Mouse (Mus musculus) MEL (cell line): ENCODE measurements around the gene Bag3. TPM values are rescaled to one million over a fixed set of nuclear protein-coding genes. Genes with fewer than 3 reads are reported as not detected.

Experiments used
- DNase-seq: peaks from one replicate; pipeline ENCODE4 v3.0.0; 2011; ENCODE audit warnings: low read depth, low spot score
- H3K27ac ChIP-seq: 2 replicates; pipeline ENCODE4 v1.5.1; 2012; ENCODE audit warnings: low read depth, mild to moderate bottlenecking, control low read depth, low read length, moderate library complexity; ENCODE audit not compliant: control insufficient read depth
- H3K27me3 ChIP-seq, 2 experiments: fragments of 150-350 bp in 1 of 2; sonication (generic) in 1 of 2; 2 replicates each; pipeline ENCODE4 v1.6.1; 2012; ENCODE audit warnings: low read length in 2 of 2, mild to moderate bottlenecking in 2 of 2, improper control_type of control experiment in 1 of 2, moderate library complexity in 1 of 2; ENCODE audit not compliant: insufficient read depth in 2 of 2, control insufficient read depth in 1 of 2
- H3K36me3 ChIP-seq, 2 experiments: 2 replicates each; pipeline ENCODE4 v1.6.1; 2012 to 2014; ENCODE audit warnings: low read length in 2 of 2, improper control_type of control experiment in 1 of 2, inconsistent platforms in 1 of 2, mild to moderate bottlenecking in 1 of 2; ENCODE audit not compliant: insufficient read depth in 2 of 2, control insufficient read depth in 1 of 2
- H3K4me1 ChIP-seq, 2 experiments: fragments of 150-350 bp in 1 of 2; sonication (generic) in 1 of 2; 2 replicates each; pipeline ENCODE4 v1.6.1; 2012; ENCODE audit warnings: low read length in 2 of 2, improper control_type of control experiment in 1 of 2, mild to moderate bottlenecking in 1 of 2; ENCODE audit not compliant: insufficient read depth in 2 of 2, control insufficient read depth in 1 of 2
- H3K4me3 ChIP-seq, 2 experiments: fragments of 150-350 bp in 1 of 2; sonication (generic) in 1 of 2; 2 replicates each; pipeline ENCODE4 v1.5.1; 2012; ENCODE audit warnings: low read depth in 2 of 2, low read length in 2 of 2, mild to moderate bottlenecking in 2 of 2, moderate library complexity in 2 of 2, control low read depth in 1 of 2, improper control_type of control experiment in 1 of 2; ENCODE audit not compliant: control insufficient read depth in 1 of 2, insufficient read depth in 1 of 2
- H3K79me2 ChIP-seq: 2 replicates; pipeline ENCODE4 v1.6.1; 2012; ENCODE audit warnings: mild to moderate bottlenecking, low read length, moderate library complexity; ENCODE audit not compliant: control insufficient read depth, poor library complexity, insufficient read depth
- H3K9ac ChIP-seq: 2 replicates; pipeline ENCODE4 v1.6.1; 2012; ENCODE audit warnings: low read depth, mild to moderate bottlenecking, control low read depth, low read length, moderate library complexity; ENCODE audit not compliant: control insufficient read depth, poor library complexity, severe bottlenecking
- H3K9me3 ChIP-seq: fragments of 150-350 bp; sonication (generic); replicated peaks from 2 replicates; pipeline ENCODE4 v1.6.1; 2012; ENCODE audit warnings: mild to moderate bottlenecking, low read length, improper control_type of control experiment, moderate library complexity; ENCODE audit not compliant: insufficient read depth
- BHLHE40 ChIP-seq: IDR thresholded peaks from 2 replicates; pipeline ENCODE4 v1.6.1; 2012; ENCODE audit warnings: low read depth, mild to moderate bottlenecking, inconsistent platforms, low read length, improper control_type of control experiment, borderline replicate concordance
- CHD1 ChIP-seq: IDR thresholded peaks from 2 replicates; pipeline ENCODE4 v1.6.1; 2012; ENCODE audit warnings: low read depth, mild to moderate bottlenecking, inconsistent platforms, low read length, improper control_type of control experiment
- CHD2 ChIP-seq: IDR thresholded peaks from 2 replicates; pipeline ENCODE4 v1.6.1; 2011; ENCODE audit warnings: low read length, improper control_type of control experiment
- CTCF ChIP-seq, 3 experiments: IDR thresholded peaks in 2 of 3; conservative IDR thresholded peaks in 1 of 3; 2 replicates each; pipeline ENCODE4 v1.5.1; 2011 to 2012; ENCODE audit warnings: low read length in 3 of 3, low read depth in 2 of 3, mild to moderate bottlenecking in 2 of 3, improper control_type of control experiment in 1 of 3, inconsistent platforms in 1 of 3, mixed read lengths in 1 of 3, moderate library complexity in 1 of 3; ENCODE audit not compliant: control insufficient read depth in 1 of 3, insufficient read depth in 1 of 3, poor library complexity in 1 of 3, severe bottlenecking in 1 of 3
- E2F4 ChIP-seq: IDR thresholded peaks from 2 replicates; pipeline ENCODE4 v1.6.1; 2011; ENCODE audit warnings: low read depth, low read length, improper control_type of control experiment, borderline replicate concordance
- ELF1 ChIP-seq: IDR thresholded peaks from 2 replicates; pipeline ENCODE4 v1.6.1; 2014; ENCODE audit warnings: low read depth, mild to moderate bottlenecking, inconsistent platforms, low read length, improper control_type of control experiment, moderate library complexity
- EP300 ChIP-seq, 2 experiments: IDR thresholded peaks; 2 replicates each; pipeline ENCODE4 v1.6.1; 2011; ENCODE audit warnings: improper control_type of control experiment in 2 of 2, low read length in 2 of 2, low read depth in 1 of 2, mild to moderate bottlenecking in 1 of 2
- ETS1 ChIP-seq: IDR thresholded peaks from 2 replicates; pipeline ENCODE4 v1.6.1; 2012; ENCODE audit warnings: low read depth, mild to moderate bottlenecking, inconsistent platforms, low read length, improper control_type of control experiment, moderate library complexity
- GABPA ChIP-seq: IDR thresholded peaks from 2 replicates; pipeline ENCODE4 v1.6.1; 2012; ENCODE audit warnings: low read depth, mild to moderate bottlenecking, inconsistent platforms, low read length, improper control_type of control experiment, moderate library complexity
- GATA1 ChIP-seq: IDR thresholded peaks from 2 replicates; pipeline ENCODE4 v1.6.1; 2011; ENCODE audit warnings: low read depth, low read length, improper control_type of control experiment
- HCFC1 ChIP-seq: IDR thresholded peaks from 2 replicates; pipeline ENCODE4 v1.6.1; 2012; ENCODE audit warnings: low read depth, mild to moderate bottlenecking, inconsistent platforms, low read length, improper control_type of control experiment, moderate library complexity
- JUND ChIP-seq: IDR thresholded peaks from 2 replicates; pipeline ENCODE4 v1.6.1; 2011; ENCODE audit warnings: low read depth, mild to moderate bottlenecking, improper control_type of control experiment, low read length
- KAT2A ChIP-seq: conservative IDR thresholded peaks from 2 replicates; pipeline ENCODE4 v1.6.1; 2012; ENCODE audit warnings: low read depth, low read length, improper control_type of control experiment, inconsistent platforms
- MAFK ChIP-seq: IDR thresholded peaks from 2 replicates; pipeline ENCODE4 v1.6.1; 2011; ENCODE audit warnings: low read depth, mild to moderate bottlenecking, low read length, improper control_type of control experiment, borderline replicate concordance
- MAZ ChIP-seq: IDR thresholded peaks from 2 replicates; pipeline ENCODE4 v1.6.1; 2012; ENCODE audit warnings: low read depth, mild to moderate bottlenecking, inconsistent platforms, low read length, improper control_type of control experiment
- MEF2A ChIP-seq: IDR thresholded peaks from 2 replicates; pipeline ENCODE4 v1.6.1; 2014; ENCODE audit warnings: low read depth, mild to moderate bottlenecking, inconsistent platforms, low read length, improper control_type of control experiment; ENCODE audit not compliant: poor library complexity, insufficient replicate concordance, severe bottlenecking; ENCODE audit errors: extremely low read depth
- MXI1 ChIP-seq: IDR thresholded peaks from 2 replicates; pipeline ENCODE4 v1.6.1; 2011; ENCODE audit warnings: mild to moderate bottlenecking, low read depth, low read length, improper control_type of control experiment
- MYB ChIP-seq: IDR thresholded peaks from 2 replicates; pipeline ENCODE4 v1.6.1; 2011; ENCODE audit warnings: mild to moderate bottlenecking, low read depth, low read length, improper control_type of control experiment
- MYC ChIP-seq: IDR thresholded peaks from 2 replicates; pipeline ENCODE4 v1.6.1; 2011; ENCODE audit warnings: low read depth, mild to moderate bottlenecking, low read length, improper control_type of control experiment, moderate library complexity
- NELFE ChIP-seq: IDR thresholded peaks from 2 replicates; pipeline ENCODE4 v1.6.1; 2011; ENCODE audit warnings: low read depth, low read length, improper control_type of control experiment
- NRF1 ChIP-seq: IDR thresholded peaks from 2 replicates; pipeline ENCODE4 v1.6.1; 2014; ENCODE audit warnings: low read depth, mild to moderate bottlenecking, inconsistent platforms, low read length, improper control_type of control experiment, moderate library complexity; ENCODE audit not compliant: poor library complexity, insufficient read depth, severe bottlenecking
- POLR2A ChIP-seq, 2 experiments: IDR thresholded peaks; 2 replicates each; pipeline ENCODE4 v1.6.1; 2011 to 2012; ENCODE audit warnings: low read length in 2 of 2, mild to moderate bottlenecking in 2 of 2, control low read depth in 1 of 2, improper control_type of control experiment in 1 of 2, low read depth in 1 of 2, moderate library complexity in 1 of 2; ENCODE audit not compliant: control insufficient read depth in 1 of 2, insufficient read depth in 1 of 2, poor library complexity in 1 of 2
- POLR2AphosphoS2 ChIP-seq: IDR thresholded peaks from 2 replicates; pipeline ENCODE4 v1.6.1; 2011; ENCODE audit warnings: low read length, improper control_type of control experiment
- POLR2AphosphoS5 ChIP-seq: IDR thresholded peaks from 2 replicates; pipeline ENCODE4 v1.6.1; 2012; ENCODE audit warnings: low read depth, borderline replicate concordance, mild to moderate bottlenecking, inconsistent platforms, low read length, moderate library complexity, mixed read lengths
- RAD21 ChIP-seq: IDR thresholded peaks from 2 replicates; pipeline ENCODE4 v1.6.1; 2011; ENCODE audit warnings: mild to moderate bottlenecking, low read depth, low read length, improper control_type of control experiment
- SIN3A ChIP-seq: IDR thresholded peaks from 2 replicates; pipeline ENCODE4 v1.6.1; 2012; ENCODE audit warnings: low read length, improper control_type of control experiment, inconsistent platforms
- SMC3 ChIP-seq: IDR thresholded peaks from 2 replicates; pipeline ENCODE4 v1.6.1; 2011; ENCODE audit warnings: low read depth, low read length, improper control_type of control experiment
- TAL1 ChIP-seq: IDR thresholded peaks from 2 replicates; pipeline ENCODE4 v1.6.1; 2012; ENCODE audit warnings: mild to moderate bottlenecking, inconsistent platforms, low read length, moderate library complexity, mixed read lengths
- TBP ChIP-seq: IDR thresholded peaks from 2 replicates; pipeline ENCODE4 v1.8.0; 2011; ENCODE audit warnings: low read depth, low read length, improper control_type of control experiment
- TCF12 ChIP-seq: IDR thresholded peaks from 2 replicates; pipeline ENCODE4 v1.6.1; 2014; ENCODE audit warnings: low read depth, mild to moderate bottlenecking, inconsistent platforms, low read length, improper control_type of control experiment, moderate library complexity
- UBTF ChIP-seq: IDR thresholded peaks from 2 replicates; pipeline ENCODE4 v1.6.1; 2012; ENCODE audit warnings: low read depth, mild to moderate bottlenecking, inconsistent platforms, low read length, improper control_type of control experiment, moderate library complexity, borderline replicate concordance; ENCODE audit not compliant: insufficient read depth
- USF1 ChIP-seq: IDR thresholded peaks from 2 replicates; pipeline ENCODE4 v1.6.1; 2014; ENCODE audit warnings: low read depth, mild to moderate bottlenecking, inconsistent platforms, low read length, improper control_type of control experiment, moderate library complexity
- USF2 ChIP-seq, 2 experiments: IDR thresholded peaks; 2 replicates each; pipeline ENCODE4 v1.6.1; 2011 to 2012; ENCODE audit warnings: improper control_type of control experiment in 2 of 2, low read length in 2 of 2, borderline replicate concordance in 1 of 2, inconsistent platforms in 1 of 2, low read depth in 1 of 2, mild to moderate bottlenecking in 1 of 2; ENCODE audit not compliant: insufficient read depth in 1 of 2
- ZC3H11A ChIP-seq: IDR thresholded peaks from 2 replicates; pipeline ENCODE4 v1.6.1; 2012; ENCODE audit warnings: low read depth, mild to moderate bottlenecking, inconsistent platforms, low read length, improper control_type of control experiment
- ZKSCAN1 ChIP-seq: IDR thresholded peaks from 2 replicates; pipeline ENCODE4 v1.6.1; 2012; ENCODE audit warnings: low read depth, mild to moderate bottlenecking, inconsistent platforms, low read length, improper control_type of control experiment, moderate library complexity
- ZMIZ1 ChIP-seq: IDR thresholded peaks from 2 replicates; pipeline ENCODE4 v1.6.1; 2012; ENCODE audit warnings: low read depth, mild to moderate bottlenecking, inconsistent platforms, low read length, improper control_type of control experiment, moderate library complexity
- ZNF384 ChIP-seq: IDR thresholded peaks from 2 replicates; pipeline ENCODE4 v1.6.1; 2012; ENCODE audit warnings: low read depth, mild to moderate bottlenecking, inconsistent platforms, low read length, improper control_type of control experiment
- polyA plus RNA-seq, 2 experiments: library from polyadenylated mRNA; stranded (reverse) in 1 of 2; unstranded in 1 of 2; fragments of >175 nt in 1 of 2; fragments of >200 nt in 1 of 2; gene quantifications; 2 replicates each; pipeline versions ENCODE4 v1.2.1 to v1.2.4; 2012; ENCODE audit warnings: low replicate concordance in 2 of 2, low read depth in 1 of 2; ENCODE audit not compliant: insufficient read length in 2 of 2, insufficient read depth in 1 of 2, missing spikeins in 1 of 2
- total RNA-seq: library from RNA; depleted of rRNA; stranded (reverse); fragments of 300-350 nt; gene quantifications from 2 replicates; pipeline ENCODE4 v1.2.3, GENCODE M21; 2012

The Bag3 gene
- total and polyA plus RNA-seq, 3 experiments = 5.1 to 13.4 TPM; not detected in 1

GRCm38 (mm10) chr7:128536074-128536473 lies 12.7 kb downstream of the Bag3 start:
- H3K4me1 ChIP-seq = peaks cover 40 to 49% of the 10 kb centered on the region in 2 experiments
- peak; percentile 57 for DNase-seq
- TF ChIP-seq CHD1 (no peak), ZC3H11A (no peak), JUND (no peak), CHD2 (no peak), GABPA (no peak), KAT2A (no peak), ZKSCAN1 (no peak), ELF1 (0 out of 2 replicates have a peak, but pooled peaks have one; percentile 39), TAL1 (no peak), EP300 (IDR thresholded peaks at IDR 0.05; ENCODE audit: low read depth in 1 of 2, low read length in 2 of 2) (peak; percentile 91 to 95), USF2 (IDR thresholded peaks at IDR 0.05; ENCODE audit: borderline replicate concordance in 1 of 2, insufficient read depth in 1 of 2, low read depth in 1 of 2, low read length in 2 of 2) (no peak), USF1 (no peak), ZMIZ1 (no peak), MYB (peak; percentile 85), MYC (peak; percentile 27; the same call in 1 of the 2 replicates), MAFK (peak; percentile 76; the same call in 1 of the 2 replicates), NRF1 (no peak), SIN3A (peak; percentile 85), HCFC1 (no peak), POLR2AphosphoS2 (no peak), SMC3 (no peak), BHLHE40 (peak; percentile 57; the same call in 1 of the 2 replicates), MEF2A (peak; percentile 73; the same call in 1 of the 2 replicates), TBP (0 out of 2 replicates have a peak, but pooled peaks have one; percentile 5), UBTF (no peak), MAZ (no peak), ZNF384 (no peak), NELFE (no peak), E2F4 (no peak), ETS1 (peak; percentile 83), POLR2AphosphoS5 (no peak), CTCF (IDR thresholded peaks at IDR 0.05 in 2 of 3, conservative IDR thresholded peaks at IDR 0.05 in 1 of 3; ENCODE audit: control insufficient read depth in 1 of 3, insufficient read depth in 1 of 3, low read depth in 2 of 3, low read length in 3 of 3, poor library complexity in 1 of 3, severe bottlenecking in 1 of 3) (no peak), TCF12 (peak; percentile 83), GATA1 (peak; percentile 96), POLR2A (IDR thresholded peaks at IDR 0.05; ENCODE audit: control insufficient read depth in 1 of 2, insufficient read depth in 1 of 2, low read depth in 1 of 2, low read length in 2 of 2, poor library complexity in 1 of 2) (no peak), MXI1 (0 out of 2 replicates have a peak, but pooled peaks have one; percentile 20), RAD21 (no peak)

More at GRCm38 (mm10) chr7:128536074-128536473, 12.7 kb downstream of the Bag3 start:
- Histone ChIP-seq H3K27ac (peak overlapping the region; percentile 55), H3K36me3 (peaks cover 0 to 43% of the 10 kb centered on the region in 2 experiments; a peak in 2 of 4 replicates), H3K9me3 (no peaks in the 10 kb centered on the region), H3K79me2 (peaks cover 19% of the 10 kb centered on the region), H3K9ac (no peak overlapping the region), H3K27me3 (no peaks in the 10 kb centered on the region), H3K4me3 (no peak overlapping the region)
